Mouse (Mus musculus): ENCODE results near the gene Bcl2l2.

DNA sequence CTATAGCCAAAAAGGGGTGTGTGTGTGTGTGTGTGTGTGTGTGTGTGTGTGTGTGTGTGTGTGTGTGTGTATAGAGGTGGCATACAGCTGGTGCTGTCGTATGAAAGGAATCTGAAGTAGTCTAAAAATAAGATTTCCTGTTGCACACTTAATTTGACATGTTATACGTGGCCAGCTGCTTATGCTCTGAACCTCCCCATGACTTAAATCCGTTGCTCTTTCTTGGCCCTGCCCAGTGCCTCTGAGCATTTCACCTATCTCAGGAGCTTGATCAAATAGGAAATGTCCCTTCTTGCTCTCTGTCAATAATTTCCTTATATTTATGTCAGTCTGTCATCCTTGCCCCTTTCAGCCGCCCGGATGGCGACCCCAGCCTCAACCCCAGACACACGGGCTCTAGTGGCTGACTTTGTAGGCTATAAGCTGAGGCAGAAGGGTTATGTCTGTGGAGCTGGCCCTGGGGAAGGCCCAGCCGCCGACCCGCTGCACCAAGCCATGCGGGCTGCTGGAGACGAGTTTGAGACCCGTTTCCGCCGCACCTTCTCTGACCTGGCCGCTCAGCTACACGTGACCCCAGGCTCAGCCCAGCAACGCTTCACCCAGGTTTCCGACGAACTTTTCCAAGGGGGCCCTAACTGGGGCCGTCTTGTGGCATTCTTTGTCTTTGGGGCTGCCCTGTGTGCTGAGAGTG is 990 bp downstream of the Bcl2l2 start:
- TF ChIP-seq CTCF (IDR thresholded peaks at IDR 0.05; ENCODE audit: extremely low read depth, insufficient read depth, low read length) (no peak), POLR2A (IDR thresholded peaks at IDR 0.05; ENCODE audit: extremely low read depth, insufficient read depth, low read length) (no peak)
